Mouse (Mus musculus) ES-Bruce4 (cell line): ENCODE data around the gene Tmco4.

ENCODE experiments used
- CTCF ChIP-seq: IDR thresholded peaks from one replicate; pipeline ENCODE4 v1.8.1; 2011; ENCODE audit warnings: low read depth, low read length
- POLR2A ChIP-seq: IDR thresholded peaks from one replicate; pipeline ENCODE4 v1.8.1; 2011; ENCODE audit warnings: low read length; ENCODE audit not compliant: insufficient read depth

- no peak for TF ChIP-seq POLR2A
- no peak for TF ChIP-seq CTCF
Observed at GRCm38 (mm10) chr4:139057291-139057690, 84.6 kb downstream of the Tmco4 start.
